Mouse (Mus musculus) heart, embryonic 11.5 days (tissue): ENCODE results near the gene Mbip. TPM values are rescaled to one million over a fixed set of nuclear protein-coding genes. Genes with fewer than 3 reads are reported as not detected.

Experiments
- ATAC-seq: fragments of 200-750 bp; cut with Nextera tagmentation; replicated peaks from 2 replicates; pipeline ENCODE4 v1.8.0; 2017; ENCODE audit warnings: moderate library complexity; ENCODE audit not compliant: insufficient number of reproducible peaks, low FRiP score, low TSS enrichment
- H3K27ac ChIP-seq: fragments of 300-500 bp; sonication (generic); 2 replicates; pipeline ENCODE4 v1.5.1; 2014; ENCODE audit warnings: mild to moderate bottlenecking, low read depth, low read length
- H3K27me3 ChIP-seq: fragments of 300-500 bp; sonication (generic); 2 replicates; pipeline ENCODE4 v1.6.1; 2014; ENCODE audit warnings: mild to moderate bottlenecking, low read length, mixed read lengths; ENCODE audit not compliant: control insufficient read depth, insufficient read depth
- H3K36me3 ChIP-seq: fragments of 300-500 bp; sonication (generic); 2 replicates; pipeline ENCODE4 v1.6.1; 2014; ENCODE audit warnings: mild to moderate bottlenecking, low read length, moderate library complexity, mixed read lengths; ENCODE audit not compliant: control insufficient read depth, insufficient read depth
- H3K4me1 ChIP-seq: fragments of 300-500 bp; sonication (generic); 2 replicates; pipeline ENCODE4 v1.6.1; 2014; ENCODE audit warnings: low read length; ENCODE audit not compliant: control insufficient read depth, insufficient read depth
- H3K4me2 ChIP-seq: fragments of 300-500 bp; sonication (generic); 2 replicates; pipeline ENCODE4 v1.6.1; 2014; ENCODE audit warnings: mild to moderate bottlenecking, moderate library complexity
- H3K4me3 ChIP-seq: fragments of 300-500 bp; sonication (generic); 2 replicates; pipeline ENCODE4 v1.5.1; 2014; ENCODE audit warnings: low read depth, low read length
- H3K9ac ChIP-seq: fragments of 300-500 bp; sonication (generic); 2 replicates; pipeline ENCODE4 v1.6.1; 2014; ENCODE audit warnings: mild to moderate bottlenecking, low read depth, low read length, moderate library complexity
- H3K9me3 ChIP-seq: fragments of 300-500 bp; sonication (generic); replicated peaks from 2 replicates; pipeline ENCODE4 v1.6.1; 2016; ENCODE audit warnings: low read length; ENCODE audit not compliant: control insufficient read depth
- WGBS: fragments of 180-500 bp; shearing (Covaris S2); extraction: QIAGEN DNeasy Blood & Tissue Kit; methylation state at CpG from one replicate; pipeline ENCODE4 v1.1.7; 2014; ENCODE audit not compliant: insufficient replicate concordance; 5-methylcytosine and 5-hydroxymethylcytosine counted together
- polyA plus RNA-seq: library from polyadenylated mRNA; unstranded; fragments of >200 nt; fragmentation: Nextera tagmentation; extraction: Ambion mirVana; gene quantifications from 2 replicates; pipeline ENCODE4 v1.2.1, GENCODE M21; 2014

The Mbip gene
- polyA plus RNA-seq, 1 experiment from 2014 or later: 24.6 TPM

GRCm38 (mm10) chr12:56297921-56298830 is 47.5 kb downstream of the Mbip start:
- Histone ChIP-seq H3K36me3 (no peaks in the 10 kb centered on the region), H3K9me3 (no peaks in the 10 kb centered on the region), H3K4me1 (no peaks in the 10 kb centered on the region), H3K27me3 (no peaks in the 10 kb centered on the region), H3K9ac (no peak overlapping the region), H3K27ac (no peak overlapping the region), H3K4me3 (no peak overlapping the region), H3K4me2 (peak overlapping the region; percentile 51)
- ATAC-seq: no peak
- WGBS: 15% methylated on average over 21 of the region's 21 CpGs

GRCm38 (mm10) chr12:56297099-56297498 is 48.6 kb downstream of the Mbip start:
- H3K9me3 ChIP-seq: no peaks in the 10 kb centered on the region
- WGBS: 82% methylated on average over 5 of the region's 5 CpGs
- H3K9ac ChIP-seq: no peak overlapping the region
- no peak overlapping the region for H3K4me3 ChIP-seq
- H3K36me3 ChIP-seq: no peaks in the 10 kb centered on the region
- no peaks in the 10 kb centered on the region for H3K4me1 ChIP-seq
- H3K4me2 ChIP-seq: no peak overlapping the region
- no peak overlapping the region for H3K27ac ChIP-seq
- no peaks in the 10 kb centered on the region for H3K27me3 ChIP-seq
- ATAC-seq: no peak

- Histone ChIP-seq H3K36me3 (no peaks in the 10 kb centered on the region), H3K27ac (no peak overlapping the region), H3K4me1 (no peaks in the 10 kb centered on the region), H3K4me2 (no peak overlapping the region), H3K4me3 (no peak overlapping the region), H3K9me3 (no peaks in the 10 kb centered on the region), H3K27me3 (no peaks in the 10 kb centered on the region), H3K9ac (no peak overlapping the region)
- whole genome bisulfite sequencing: 49% methylated on average over 6 of the region's 6 CpGs
- no peak for ATAC-seq
Measured at GRCm38 (mm10) chr12:56296524-56296923, 49.2 kb downstream of the Mbip start.

- Histone ChIP-seq H3K27ac (no peak overlapping the region), H3K36me3 (no peaks in the 10 kb centered on the region), H3K4me1 (no peaks in the 10 kb centered on the region), H3K4me3 (no peak overlapping the region), H3K9ac (no peak overlapping the region), H3K27me3 (no peaks in the 10 kb centered on the region), H3K9me3 (no peaks in the 10 kb centered on the region), H3K4me2 (no peak overlapping the region)
- ATAC-seq: no peak
- 78% methylated on average over 3 of the region's 3 CpGs for WGBS
Measured at GRCm38 (mm10) chr12:56295160-56295559, 50.5 kb downstream of the Mbip start.

- Histone ChIP-seq H3K27ac (no peak overlapping the region), H3K4me3 (no peak overlapping the region), H3K4me1 (no peaks in the 10 kb centered on the region), H3K9ac (no peak overlapping the region), H3K36me3 (no peaks in the 10 kb centered on the region), H3K9me3 (no peaks in the 10 kb centered on the region), H3K27me3 (no peaks in the 10 kb centered on the region), H3K4me2 (no peak overlapping the region)
- ATAC-seq: no peak
- 52% methylated on average over 3 of the region's 3 CpGs for WGBS
Measured at GRCm38 (mm10) chr12:56288548-56288947, 57.1 kb downstream of the Mbip start.

- no peak for ATAC-seq
Measured at GRCm38 (mm10) chr12:56286828-56287227, 58.9 kb downstream of the Mbip start.

GRCm38 (mm10) chr12:56284210-56284609 is 61.5 kb downstream of the Mbip start:
- Histone ChIP-seq H3K4me3 (no peak overlapping the region), H3K27me3 (no peaks in the 10 kb centered on the region), H3K27ac (no peak overlapping the region), H3K9me3 (no peaks in the 10 kb centered on the region), H3K36me3 (no peaks in the 10 kb centered on the region), H3K4me2 (no peak overlapping the region), H3K9ac (no peak overlapping the region), H3K4me1 (no peaks in the 10 kb centered on the region)
- no peak for ATAC-seq
- WGBS: 61% methylated on average over 2 of the region's 2 CpGs

More at GRCm38 (mm10) chr12:56286828-56287227, 58.9 kb downstream of the Mbip start:
- Histone ChIP-seq H3K27me3 (no peaks in the 10 kb centered on the region), H3K9ac (no peak overlapping the region), H3K27ac (no peak overlapping the region), H3K4me3 (no peak overlapping the region), H3K4me1 (no peaks in the 10 kb centered on the region), H3K9me3 (no peaks in the 10 kb centered on the region), H3K36me3 (no peaks in the 10 kb centered on the region), H3K4me2 (no peak overlapping the region)
- WGBS: 91% methylated on average over 14 of the region's 14 CpGs

GRCm38 (mm10) chr12:56281649-56282048 is 64.0 kb downstream of the Mbip start:
- ATAC-seq: no peak
- 75% methylated on average over 3 of the region's 3 CpGs for WGBS
- H3K4me2 ChIP-seq: no peak overlapping the region
- H3K4me3 ChIP-seq: no peak overlapping the region
- H3K4me1 ChIP-seq: no peaks in the 10 kb centered on the region
- no peak overlapping the region for H3K27ac ChIP-seq
- H3K9me3 ChIP-seq: no peaks in the 10 kb centered on the region
- no peaks in the 10 kb centered on the region for H3K27me3 ChIP-seq
- H3K36me3 ChIP-seq: no peaks in the 10 kb centered on the region
- no peak overlapping the region for H3K9ac ChIP-seq
